Mouse (Mus musculus) hindlimb bud, embryonic 11.5 days (tissue): Measurements from ENCODE around the gene Adh4.
A peak's percentile ranks its signal among the peaks of the same experiment; 100 is the strongest.
"Not testable (repeated sequence)": the region's sequence is repeated elsewhere in the genome, so short reads cannot be mapped to it uniquely, and the experiment has no call there.

Source experiments
- DNase-seq: peaks from one replicate; pipeline ENCODE4 v3.0.0-alpha.2; 2012; ENCODE audit warnings: low read depth, low spot score; ENCODE audit errors: extremely low spot score

Adh4 gene

DNA sequence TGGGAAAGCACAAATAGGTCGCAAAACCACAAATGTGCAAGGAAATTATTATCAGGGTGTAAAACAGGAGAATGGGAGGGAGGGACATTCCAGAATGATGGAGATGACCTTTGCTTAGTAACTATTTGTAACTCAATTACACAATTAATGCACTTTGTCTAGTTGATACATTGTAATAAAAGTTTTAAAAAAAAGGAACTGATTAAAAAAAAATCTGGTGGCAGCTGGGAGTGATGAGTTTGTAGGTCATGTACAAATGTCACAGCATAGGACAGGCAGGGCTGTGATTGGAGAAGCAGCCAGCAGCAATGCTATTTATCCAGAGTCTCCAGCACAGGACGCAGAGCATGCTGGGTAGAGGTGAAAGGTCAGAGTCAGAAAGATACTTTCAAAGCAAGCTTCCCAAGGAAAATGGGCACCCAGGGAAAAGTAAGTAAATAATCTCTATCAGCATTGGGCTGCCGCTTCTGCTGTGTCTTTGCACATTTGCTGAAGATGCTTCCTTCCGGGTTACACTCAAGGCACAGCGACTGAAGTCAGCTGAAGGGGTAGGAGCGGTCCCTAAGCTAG lies at the start of gene Adh4:
TSS of gene Adh4 (plus strand) at position 346 of the 570 bp plus-strand sequence.
- DNase-seq = no peak

- no peak for DNase-seq
Measured at GRCm38 (mm10) chr3:138366181-138366580, 49.1 kb upstream of the Adh4 start.

DNA sequence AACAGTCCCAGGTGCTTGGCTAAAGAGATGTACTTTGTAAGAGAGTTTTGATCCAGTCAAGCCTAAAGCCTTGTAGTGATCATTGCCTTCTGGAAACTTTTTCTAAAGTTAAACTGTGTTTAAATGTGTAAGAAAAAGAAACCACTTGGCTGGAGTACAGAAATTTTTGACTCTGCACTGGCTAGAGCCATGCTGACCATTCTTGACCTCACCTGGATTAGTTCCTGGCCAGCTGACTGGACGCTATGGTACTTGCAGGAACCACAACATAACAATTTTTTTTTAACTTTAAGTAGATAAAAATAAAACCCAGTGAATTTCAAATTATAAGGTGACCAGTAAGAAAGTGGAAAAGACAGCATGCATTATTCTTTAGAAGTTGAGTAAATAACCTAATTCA lies 45.7 kb upstream of the Adh4 start:
- no peak for DNase-seq

GRCm38 (mm10) chr3:138370289-138370688 lies 45.0 kb upstream of the Adh4 start:
- DNase-seq = not testable (repeated sequence)

GRCm38 (mm10) chr3:138373920-138374319 lies 41.3 kb upstream of the Adh4 start:
- DNase-seq = no peak

DNA sequence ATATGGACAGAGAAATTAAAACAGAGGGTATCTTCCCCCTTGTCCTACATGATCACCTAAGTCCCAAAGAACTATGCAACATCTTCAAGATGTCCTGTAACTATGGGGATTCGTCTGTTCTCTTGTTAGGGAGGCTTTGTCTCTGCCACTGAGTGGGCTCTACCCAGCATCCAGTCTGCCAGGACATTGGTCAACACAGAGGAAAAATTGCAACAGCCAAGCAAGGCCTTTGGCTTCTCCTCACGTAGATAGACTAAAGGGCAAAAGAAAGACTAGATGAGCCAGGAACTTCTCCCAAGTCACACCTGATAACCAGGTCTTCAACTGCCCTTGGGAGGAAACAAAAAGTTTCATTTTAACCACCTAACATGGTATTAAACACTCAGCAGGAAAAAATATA lies 40.1 kb upstream of the Adh4 start:
- no peak for DNase-seq

- no peak for DNase-seq
Measured at GRCm38 (mm10) chr3:138381133-138381532, 34.1 kb upstream of the Adh4 start.

DNA sequence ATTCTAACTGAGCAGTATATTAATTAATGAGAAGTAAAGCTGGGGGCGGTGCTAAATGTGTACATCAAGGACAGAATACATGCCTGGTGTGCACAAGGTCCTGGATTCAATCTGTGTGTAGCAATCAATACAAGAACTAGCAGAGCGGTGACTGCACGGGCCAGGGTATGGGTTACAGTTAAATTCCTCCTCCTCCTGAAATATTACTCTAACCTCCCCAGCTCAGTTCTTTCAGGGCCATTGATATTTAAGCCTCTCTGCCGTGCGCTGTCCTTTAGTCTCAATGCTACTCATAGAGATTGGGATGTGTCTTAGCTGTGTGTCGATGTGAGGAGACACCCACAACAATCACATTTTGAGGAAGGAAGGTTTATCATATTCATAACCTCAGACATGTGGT lies 28.1 kb upstream of the Adh4 start:
- no peak for DNase-seq

- no peak for DNase-seq
Measured at GRCm38 (mm10) chr3:138404872-138405271, 10.4 kb upstream of the Adh4 start.

DNA sequence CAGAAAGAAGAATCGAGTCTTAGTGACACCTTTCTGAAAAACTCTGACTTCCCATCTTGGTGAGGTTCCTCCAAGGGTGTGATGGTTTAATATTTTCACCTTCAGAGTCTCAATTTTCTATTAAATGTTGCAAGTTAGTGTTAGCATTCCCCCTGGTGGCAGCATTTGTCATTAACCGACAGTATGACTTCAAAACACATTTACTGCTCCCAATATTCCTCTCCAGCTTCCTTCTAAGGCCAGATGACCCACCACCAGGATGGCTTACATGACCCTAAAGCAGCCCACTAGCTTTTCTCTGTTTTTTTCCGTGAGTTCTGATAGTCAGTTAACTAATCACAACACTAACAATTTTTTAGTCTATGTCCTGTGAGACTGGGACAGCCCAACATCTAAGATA lies 9.9 kb upstream of the Adh4 start:
- peak; percentile 22 for DNase-seq

- no peak for DNase-seq
Measured at GRCm38 (mm10) chr3:138405840-138406239, 9.4 kb upstream of the Adh4 start.

DNA sequence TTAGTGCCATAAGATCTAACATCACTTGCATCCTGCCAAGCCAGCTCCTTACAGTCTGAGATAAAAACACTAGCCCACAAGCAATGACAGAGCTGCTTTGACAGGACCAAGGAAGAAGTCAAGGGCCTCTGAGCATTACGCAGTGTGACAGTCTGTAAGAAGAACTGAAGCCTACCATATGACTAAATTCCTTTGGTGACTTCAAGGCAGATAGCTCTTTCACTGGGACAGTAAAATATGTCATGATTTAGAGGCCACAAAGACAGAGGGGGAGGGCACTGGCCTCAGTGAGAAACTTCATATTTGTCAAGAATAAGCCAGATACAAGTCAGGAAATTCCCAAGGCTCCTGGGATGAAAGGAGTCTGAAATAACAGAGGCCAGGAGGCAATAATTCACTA lies 7.3 kb upstream of the Adh4 start:
- DNase-seq = no peak

DNA sequence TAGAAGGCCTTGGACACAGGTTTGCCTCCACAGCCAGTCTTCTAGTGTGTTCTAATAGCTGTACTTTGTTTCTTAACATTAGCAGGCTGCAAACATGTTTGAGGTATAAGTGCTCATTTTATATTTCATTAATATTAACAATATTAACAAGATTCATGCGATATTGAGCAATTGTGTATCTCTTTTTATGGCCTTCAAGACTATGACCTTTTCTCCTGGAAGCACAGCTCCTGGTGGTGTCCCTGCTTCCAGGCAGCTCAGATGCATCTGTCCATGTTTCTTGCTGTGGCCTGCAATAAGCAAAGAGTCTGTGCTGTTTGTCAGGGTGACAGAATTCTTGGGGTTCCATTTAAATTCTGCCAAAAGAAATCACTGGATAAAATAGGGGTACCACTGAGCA lies 5.7 kb upstream of the Adh4 start:
- no peak for DNase-seq

DNA sequence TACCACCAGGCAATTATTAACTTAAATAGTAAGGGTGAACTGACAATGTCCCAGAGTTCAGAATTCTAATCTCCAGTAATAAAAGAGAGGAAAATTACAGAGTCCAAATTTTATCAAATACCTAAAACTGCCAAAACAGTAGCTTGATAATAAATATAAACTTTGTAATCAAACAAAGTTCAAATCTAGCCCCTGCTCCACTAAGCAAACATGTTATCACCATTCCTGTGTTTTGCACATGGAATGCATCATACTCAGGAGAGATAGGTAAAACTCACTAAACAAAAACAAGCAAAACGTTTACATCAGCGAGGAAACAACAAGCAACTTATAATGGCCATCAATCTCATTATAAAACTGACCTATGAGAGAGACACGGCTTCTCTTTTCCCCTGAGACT lies 5.1 kb upstream of the Adh4 start:
- DNase-seq = no peak

- DNase-seq = no peak
Measured at GRCm38 (mm10) chr3:138419369-138419768, 4.1 kb downstream of the Adh4 start.

DNA sequence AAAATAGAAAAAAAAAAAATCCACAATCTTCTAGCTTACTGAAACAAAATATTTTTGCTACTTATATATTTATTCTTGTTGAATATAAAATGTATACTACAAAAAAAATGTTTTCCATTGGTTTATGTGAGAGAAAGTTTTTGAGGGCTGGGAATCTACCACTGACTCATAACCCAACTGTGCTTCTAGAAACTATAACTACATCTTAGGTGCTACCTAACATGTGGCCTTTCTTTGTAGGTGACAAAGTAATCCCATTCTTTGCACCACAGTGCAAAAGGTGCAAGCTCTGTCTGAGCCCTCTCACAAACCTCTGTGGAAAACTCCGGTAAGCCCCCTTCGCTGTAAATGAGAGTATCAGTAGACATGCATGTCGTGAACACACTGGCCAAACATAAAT lies 5.1 kb downstream of the Adh4 start:
- no peak for DNase-seq

DNA sequence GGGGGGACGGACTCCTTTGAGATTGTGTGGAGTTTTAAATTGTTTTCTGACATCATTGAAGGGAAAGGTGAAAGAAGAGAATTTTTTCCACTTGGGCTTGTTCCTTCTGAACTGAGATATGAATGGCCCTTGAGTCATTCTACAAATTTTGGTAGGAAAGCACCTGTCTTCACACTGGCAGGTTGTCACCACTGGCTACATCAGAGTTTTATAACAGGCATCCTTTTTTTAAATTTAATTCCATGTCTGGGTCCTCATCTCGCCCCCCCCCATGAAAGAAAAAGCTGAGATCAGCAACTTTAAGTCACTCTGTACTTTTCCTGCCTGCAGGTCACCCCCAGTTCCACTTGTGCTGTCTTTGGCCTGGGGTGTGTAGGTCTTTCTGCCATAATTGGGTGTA lies 8.4 kb downstream of the Adh4 start:
- no peak for DNase-seq

DNA sequence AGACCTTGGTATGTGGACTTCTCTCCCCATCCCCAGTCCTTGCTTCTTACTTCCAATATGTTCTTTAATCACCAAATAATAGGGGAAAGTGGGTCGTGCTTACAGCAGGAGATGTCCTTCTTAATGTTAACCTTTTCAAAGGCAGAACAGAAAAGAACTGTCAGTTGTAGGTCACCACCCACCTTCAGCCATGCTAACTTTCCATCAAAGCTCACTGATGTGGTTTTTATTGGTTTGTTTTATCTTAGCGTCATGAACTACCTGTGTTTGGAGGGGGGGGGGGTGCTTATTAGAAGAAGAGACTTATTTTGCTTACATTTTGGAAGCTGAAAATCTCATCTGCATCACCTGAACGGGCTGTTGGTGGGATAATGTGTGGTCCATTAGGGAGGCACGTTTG lies 9.0 kb downstream of the Adh4 start:
- no peak for DNase-seq

- DNase-seq = no peak
Measured at GRCm38 (mm10) chr3:138430360-138430976, 15.2 kb downstream of the Adh4 start.

GRCm38 (mm10) chr3:138431835-138432234 lies 16.6 kb downstream of the Adh4 start:
- no peak for DNase-seq

GRCm38 (mm10) chr3:138438716-138439115 lies 23.4 kb downstream of the Adh4 start:
- DNase-seq = no peak

- no peak for DNase-seq
Measured at GRCm38 (mm10) chr3:138442203-138442602, 26.9 kb downstream of the Adh4 start.
